8 mouse cellular contexts compared by ENCODE assay signal in the genomic region with DNA sequence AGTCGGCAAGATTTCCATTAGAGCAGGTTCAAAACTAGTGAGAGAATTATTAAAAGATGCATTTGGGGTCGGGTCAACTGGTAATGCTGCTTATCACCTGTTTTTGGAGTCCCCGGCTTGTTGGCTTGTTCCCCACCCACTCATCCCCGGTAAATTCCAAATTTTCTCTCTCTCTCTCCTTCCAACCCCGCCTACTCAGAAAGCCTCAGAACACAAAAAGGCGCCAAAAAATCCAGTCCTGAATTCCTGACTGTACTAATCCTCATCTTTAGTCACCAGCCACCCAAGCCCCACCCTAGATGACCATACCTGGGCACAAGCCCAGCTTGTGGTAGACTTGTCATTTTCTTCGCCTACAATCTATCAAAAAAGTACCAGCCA. TPM values are rescaled to one million over a fixed set of nuclear protein-coding genes. Genes with fewer than 3 reads are reported as not detected.
A peak's percentile ranks its signal among the peaks of the same experiment; 100 is the strongest.
DNase-seq lines count a peak whose midpoint lies in the region; ATAC-seq lines count a peak whose summit lies in the region.

No protein-coding gene starts in this region.

- ATAC-seq in neural tube, embryonic 11.5 days (ENCODE audit: insufficient read depth, low FRiP score, low TSS enrichment) = no peak
- no peak for ATAC-seq in forebrain, embryonic 13.5 days
- no peak for ATAC-seq in neural tube, embryonic 13.5 days (ENCODE audit: low read depth)

- H3K4me1 ChIP-seq in neural tube, embryonic 11.5 days (ENCODE audit: control insufficient read depth, insufficient read depth, low read length) = peaks cover 11% of the 10 kb centered on the region
- peaks cover 30% of the 10 kb centered on the region for H3K4me1 ChIP-seq in forebrain, embryonic 13.5 days
- H3K4me1 ChIP-seq in neural tube, embryonic 13.5 days (replicated peaks) = peaks cover 37% of the 10 kb centered on the region

- intact Hi-C loops in left cerebral cortex, postnatal 4 days (cut with DNase I) = no loop called here

- H3K27me3 ChIP-seq in neural tube, embryonic 11.5 days (ENCODE audit: control insufficient read depth, insufficient read depth, low read length) = no peaks in the 10 kb centered on the region
- no peaks in the 10 kb centered on the region for H3K27me3 ChIP-seq in forebrain, embryonic 13.5 days
- H3K27me3 ChIP-seq in neural tube, embryonic 13.5 days = no peaks in the 10 kb centered on the region

- peak overlapping the region; percentile 99 for H3K27ac ChIP-seq in neural tube, embryonic 11.5 days (ENCODE audit: low read depth, low read length)
- peak overlapping the region; percentile 99 for H3K27ac ChIP-seq in forebrain, embryonic 13.5 days
- H3K27ac ChIP-seq in neural tube, embryonic 13.5 days (replicated peaks) = peak overlapping the region; percentile 99

- DNase-seq in cerebellum, adult 11-12 months = peak; percentile 55
- no peak for DNase-seq in cerebellum, postnatal 4 days (ENCODE audit: low spot score in 2 of 2)
- DNase-seq in neural tube, embryonic 11.5 days (ENCODE audit: low spot score) = no peak
- DNase-seq in neural tube, embryonic 10.5 days (ENCODE audit: extremely low spot score, low spot score) = no peak
- peak; percentile 10 for DNase-seq in left cerebral cortex, postnatal 4 days
- no peak for DNase-seq in ovary, adult 18-20 months (ENCODE audit: low spot score)

- H3K4me2 ChIP-seq in neural tube, embryonic 11.5 days (ENCODE audit: low read depth) = peak overlapping the region; percentile 75
- peak overlapping the region; percentile 68 for H3K4me2 ChIP-seq in forebrain, embryonic 13.5 days
- H3K4me2 ChIP-seq in neural tube, embryonic 13.5 days = peak overlapping the region; percentile 63

- H3K9ac ChIP-seq in neural tube, embryonic 11.5 days (ENCODE audit: low read length) = peak overlapping the region; percentile 99
- peak overlapping the region; percentile 86 for H3K9ac ChIP-seq in forebrain, embryonic 13.5 days
- H3K9ac ChIP-seq in neural tube, embryonic 13.5 days = peak overlapping the region; percentile 86

- H3K36me3 ChIP-seq in neural tube, embryonic 11.5 days (ENCODE audit: control insufficient read depth, insufficient read depth, low read length) = no peaks in the 10 kb centered on the region
- no peaks in the 10 kb centered on the region for H3K36me3 ChIP-seq in forebrain, embryonic 13.5 days (ENCODE audit: poor library complexity, severe bottlenecking)
- H3K36me3 ChIP-seq in neural tube, embryonic 13.5 days = no peaks in the 10 kb centered on the region

- 5% methylated on average over 7 of the region's 7 CpGs for WGBS in neural tube, embryonic 11.5 days
- 8% methylated on average over 7 of the region's 7 CpGs for WGBS in forebrain, embryonic 13.5 days
- 10% methylated on average over 7 of the region's 7 CpGs for WGBS in neural tube, embryonic 13.5 days

- no peaks in the 10 kb centered on the region for H3K9me3 ChIP-seq in neural tube, embryonic 11.5 days (ENCODE audit: control insufficient read depth, low read length)
- H3K9me3 ChIP-seq in forebrain, embryonic 13.5 days (replicated peaks) = no peaks in the 10 kb centered on the region
- H3K9me3 ChIP-seq in neural tube, embryonic 13.5 days = no peaks in the 10 kb centered on the region

- peak overlapping the region; percentile 100 for H3K4me3 ChIP-seq in neural tube, embryonic 11.5 days (ENCODE audit: low read depth, low read length)
- peak overlapping the region; percentile 100 for H3K4me3 ChIP-seq in forebrain, embryonic 13.5 days
- H3K4me3 ChIP-seq in neural tube, embryonic 13.5 days = peak overlapping the region; percentile 72

RNA-seq across cellular contexts. Expression of a gene that starts 0.9 kb away (rescaled TPM):
- 183 and 195 TPM in 2 replicates for polyA plus RNA-seq in neural tube, embryonic 11.5 days (2014; fragmentation: Nextera tagmentation; extraction: Ambion mirVana)
- 190 TPM in 2 replicates for polyA plus RNA-seq in forebrain, embryonic 13.5 days (2015; fragmentation: Nextera tagmentation; extraction: Ambion mirVana)
- 100 to 1,000 TPM; 164 to 166 TPM for total RNA-seq in left cerebral cortex, postnatal 4 days (2021)
- 150 and 165 TPM in 2 replicates for polyA plus RNA-seq in neural tube, embryonic 13.5 days (2015; fragmentation: Nextera tagmentation; extraction: Ambion mirVana)

RNA-seq across cellular contexts. Expression of a gene that starts 46.4 kb away (rescaled TPM):
- 32.4 and 34.1 TPM in 2 replicates for polyA plus RNA-seq in neural tube, embryonic 11.5 days (2014; fragmentation: Nextera tagmentation; extraction: Ambion mirVana)
- 15.5 and 21.1 TPM in 2 replicates for polyA plus RNA-seq in forebrain, embryonic 13.5 days (2015; fragmentation: Nextera tagmentation; extraction: Ambion mirVana)
- total RNA-seq in left cerebral cortex, postnatal 4 days (2021) = 10 to 100 TPM; 21.5 to 22.3 TPM
- polyA plus RNA-seq in neural tube, embryonic 13.5 days (2015; fragmentation: Nextera tagmentation; extraction: Ambion mirVana) = 13.5 TPM in 2 replicates

Comparison
In these comparisons a context has a peak if more than half of its experiments do, and no peak if none do; other contexts are left out.
1. DNase-seq: peak in cerebellum, adult 11-12 months (single experiment) and left cerebral cortex, postnatal 4 days (single experiment); none in cerebellum, postnatal 4 days (0 of 2), neural tube, embryonic 11.5 days (single experiment), neural tube, embryonic 10.5 days (single experiment) and ovary, adult 18-20 months (single experiment).
2. Peak in every context shown above with its lines, with median percentiles within 50 percentile points of each other: H3K27ac ChIP-seq, H3K4me2 ChIP-seq, H3K4me3 ChIP-seq and H3K9ac ChIP-seq.